ENCODE assay signal across 9 mouse cellular contexts in the genomic region with DNA sequence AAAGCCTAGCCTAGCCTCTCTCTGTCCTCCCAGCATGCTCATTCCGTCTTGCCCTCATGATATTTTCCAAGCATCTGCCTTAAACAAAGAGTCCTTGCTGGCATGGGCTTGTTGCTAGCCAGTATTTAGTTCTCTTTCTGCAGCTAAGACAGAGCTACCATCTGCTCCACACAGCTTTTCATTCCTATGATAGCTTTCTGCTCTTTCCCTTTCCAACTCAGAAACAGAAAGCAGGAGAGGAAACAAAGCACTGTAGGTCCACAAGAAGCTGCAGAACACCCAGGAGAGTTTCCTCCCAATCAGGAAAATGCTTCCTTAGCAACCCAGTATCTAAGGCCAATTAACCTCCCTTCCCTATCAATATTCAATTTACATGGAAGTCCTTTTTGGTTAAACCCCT.
DNase-seq lines count a peak whose midpoint lies in the region; ATAC-seq lines count a peak whose summit lies in the region.
"Had no signal": no experiment of that assay in that cellular context is flagged by ENCODE, and none has a peak within 500 bp of the region (broad histone marks: within the 10 kb centered on the region; RNA-seq: fewer than 3 reads in every experiment).

No protein-coding gene starts in this region.

- H3K27me3 ChIP-seq in forebrain, embryonic 15.5 days = no peaks in the 10 kb centered on the region
- H3K27me3 ChIP-seq in neural tube, embryonic 15.5 days (replicated peaks) = no peaks in the 10 kb centered on the region

- no peaks in the 10 kb centered on the region for H3K36me3 ChIP-seq in forebrain, embryonic 15.5 days
- H3K36me3 ChIP-seq in neural tube, embryonic 15.5 days = no peaks in the 10 kb centered on the region

- DNase-seq in retina, postnatal 1 day = peak; percentile 3
- DNase-seq in retina, embryonic 14.5 days (ENCODE audit: low spot score) = no peak
- DNase-seq in left cerebral cortex, adult 18-20 months (ENCODE audit: low spot score in 2 of 2) = peak; percentile 15 to 17
- DNase-seq in urinary bladder, adult 18-20 months (ENCODE audit: low spot score in 2 of 2) = no peak
- DNase-seq in kidney, adult 11 months = no peak
- no peak for DNase-seq in heart, adult 9 months (ENCODE audit: low spot score in 2 of 2)
- DNase-seq: liver had no signal

- H3K9ac ChIP-seq in forebrain, embryonic 15.5 days (replicated peaks) = no peak overlapping the region
- H3K9ac ChIP-seq in neural tube, embryonic 15.5 days (replicated peaks) = no peak overlapping the region

- no peaks in the 10 kb centered on the region for H3K9me3 ChIP-seq in forebrain, embryonic 15.5 days
- H3K9me3 ChIP-seq in neural tube, embryonic 15.5 days (replicated peaks) = no peaks in the 10 kb centered on the region

- WGBS in forebrain, embryonic 15.5 days = 9% methylated on average over 1 of the region's 1 CpGs
- 19% methylated on average over 1 of the region's 1 CpGs for WGBS in neural tube, embryonic 15.5 days

- H3K4me3 ChIP-seq in forebrain, embryonic 15.5 days = no peak overlapping the region
- H3K4me3 ChIP-seq in neural tube, embryonic 15.5 days (replicated peaks) = no peak overlapping the region

- H3K27ac ChIP-seq in forebrain, embryonic 15.5 days (replicated peaks) = peak overlapping the region; percentile 80
- peak overlapping the region; percentile 29 for H3K27ac ChIP-seq in neural tube, embryonic 15.5 days (replicated peaks)

- ATAC-seq in forebrain, embryonic 15.5 days (replicated peaks) = peak; percentile 81
- peak; percentile 56 for ATAC-seq in neural tube, embryonic 15.5 days (ENCODE audit: low FRiP score)

- H3K4me1 ChIP-seq in forebrain, embryonic 15.5 days = peaks cover 9% of the 10 kb centered on the region
- H3K4me1 ChIP-seq in neural tube, embryonic 15.5 days = peaks cover 9% of the 10 kb centered on the region

- H3K4me2 ChIP-seq in forebrain, embryonic 15.5 days (replicated peaks) = no peak overlapping the region
- H3K4me2 ChIP-seq in neural tube, embryonic 15.5 days = peak overlapping the region; percentile 28; the same call in 1 of the 2 replicates

Comparison
In these comparisons a context has a peak if more than half of its experiments do, and no peak if none do; other contexts are left out.
1. DNase-seq: peak in retina, postnatal 1 day (single experiment) and left cerebral cortex, adult 18-20 months (2 of 2); none in retina, embryonic 14.5 days (single experiment), urinary bladder, adult 18-20 months (0 of 2), kidney, adult 11 months (single experiment) and heart, adult 9 months (0 of 2).